Mouse (Mus musculus) CH12.LX (cell line): ENCODE data around the gene Slc4a2. TPM values are rescaled to one million over a fixed set of nuclear protein-coding genes. Genes with fewer than 3 reads are reported as not detected.

Experiments
- DNase-seq: peaks from one replicate; pipeline ENCODE4 v3.0.0-alpha.2; 2013; ENCODE audit errors: extremely low read depth
- H3K27ac ChIP-seq: 2 replicates; pipeline ENCODE4 v1.5.1; 2012; ENCODE audit warnings: low read depth, mild to moderate bottlenecking, control low read depth, moderate library complexity; ENCODE audit not compliant: insufficient read depth
- H3K27me3 ChIP-seq: replicated peaks from 2 replicates; pipeline ENCODE3; 2012; ENCODE audit warnings: inconsistent platforms
- H3K36me3 ChIP-seq, 2 experiments: replicated peaks in 1 of 2; 2 replicates each; pipeline versions ENCODE3 to v1.6.1; 2012; ENCODE audit warnings: inconsistent platforms in 1 of 2, low read length in 1 of 2, mild to moderate bottlenecking in 1 of 2, mixed read lengths in 1 of 2, moderate library complexity in 1 of 2; ENCODE audit not compliant: control insufficient read depth in 1 of 2, insufficient read depth in 1 of 2
- H3K4me1 ChIP-seq, 2 experiments: 2 replicates each; pipeline ENCODE4 v1.6.1; 2012; ENCODE audit warnings: inconsistent platforms in 1 of 2, moderate library complexity in 1 of 2; ENCODE audit not compliant: insufficient read depth in 2 of 2, control insufficient read depth in 1 of 2
- H3K4me2 ChIP-seq: 2 replicates; pipeline ENCODE4 v1.6.1; 2012; ENCODE audit warnings: low read depth, mild to moderate bottlenecking, control low read depth; ENCODE audit not compliant: poor library complexity, insufficient read depth, severe bottlenecking
- H3K4me3 ChIP-seq, 3 experiments: fragments of 150-350 bp in 1 of 3; sonication (generic) in 1 of 3; replicated peaks in 1 of 3; 2 replicates each; pipeline versions ENCODE3 to v1.5.1; 2011 to 2012; ENCODE audit warnings: low read depth in 2 of 3, low read length in 2 of 3, mild to moderate bottlenecking in 2 of 3, moderate library complexity in 2 of 3, control low read depth in 1 of 3, improper control_type of control experiment in 1 of 3, inconsistent platforms in 1 of 3, mixed read lengths in 1 of 3; ENCODE audit not compliant: poor library complexity in 1 of 3
- H3K79me2 ChIP-seq: replicated peaks from 2 replicates; pipeline ENCODE4 v1.6.1; 2012; ENCODE audit warnings: mild to moderate bottlenecking, moderate library complexity; ENCODE audit not compliant: control insufficient read depth, poor library complexity, insufficient read depth, severe bottlenecking; ENCODE audit errors: extremely low read depth
- H3K9ac ChIP-seq: 2 replicates; pipeline ENCODE4 v1.6.1; 2012; ENCODE audit warnings: low read depth, mild to moderate bottlenecking, control low read depth, moderate library complexity; ENCODE audit not compliant: insufficient read depth
- H3K9me3 ChIP-seq: replicated peaks from 2 replicates; pipeline ENCODE3; 2012; ENCODE audit warnings: low read length, inconsistent platforms, mixed read lengths
- BHLHE40 ChIP-seq: IDR thresholded peaks from 2 replicates; pipeline ENCODE4 v1.6.1; 2011; ENCODE audit warnings: mild to moderate bottlenecking, low read depth, low read length, improper control_type of control experiment
- CHD1 ChIP-seq: IDR thresholded peaks from 2 replicates; pipeline ENCODE4 v1.6.1; 2012; ENCODE audit warnings: low read depth, low read length, improper control_type of control experiment, inconsistent platforms
- CHD2 ChIP-seq: IDR thresholded peaks from 2 replicates; pipeline ENCODE4 v1.6.1; 2011; ENCODE audit warnings: low read length, improper control_type of control experiment
- CTCF ChIP-seq, 2 experiments: IDR thresholded peaks in 1 of 2; conservative IDR thresholded peaks in 1 of 2; 2 replicates each; pipeline ENCODE4 v1.5.1; 2011 to 2012; ENCODE audit warnings: low read depth in 2 of 2, low read length in 2 of 2, improper control_type of control experiment in 1 of 2, inconsistent platforms in 1 of 2, mild to moderate bottlenecking in 1 of 2, moderate library complexity in 1 of 2
- E2F4 ChIP-seq: IDR thresholded peaks from 2 replicates; pipeline ENCODE4 v1.6.1; 2011; ENCODE audit warnings: low read depth, low read length, improper control_type of control experiment; ENCODE audit not compliant: insufficient replicate concordance
- ELF1 ChIP-seq: IDR thresholded peaks from 2 replicates; pipeline ENCODE4 v1.6.1; 2014; ENCODE audit warnings: low read depth, mild to moderate bottlenecking, inconsistent platforms, low read length, improper control_type of control experiment
- ETS1 ChIP-seq: conservative IDR thresholded peaks from 2 replicates; pipeline ENCODE4 v1.6.1; 2012; ENCODE audit warnings: low read depth, mild to moderate bottlenecking, inconsistent platforms, low read length, improper control_type of control experiment, moderate library complexity
- GABPA ChIP-seq: IDR thresholded peaks from 2 replicates; pipeline ENCODE4 v1.6.1; 2012; ENCODE audit warnings: low read depth, low read length, improper control_type of control experiment, inconsistent platforms; ENCODE audit not compliant: insufficient replicate concordance
- HCFC1 ChIP-seq: IDR thresholded peaks from 2 replicates; pipeline ENCODE4 v1.6.1; 2012; ENCODE audit warnings: low read depth, mild to moderate bottlenecking, inconsistent platforms, low read length, improper control_type of control experiment
- IRF4 ChIP-seq: IDR thresholded peaks from 2 replicates; pipeline ENCODE4 v1.6.1; 2014; ENCODE audit warnings: low read depth, mild to moderate bottlenecking, inconsistent platforms, low read length, improper control_type of control experiment
- JUN ChIP-seq: IDR thresholded peaks from 2 replicates; pipeline ENCODE4 v1.6.1; 2011; ENCODE audit warnings: low read depth, mild to moderate bottlenecking, low read length, improper control_type of control experiment, moderate library complexity; ENCODE audit not compliant: insufficient read depth
- JUND ChIP-seq: conservative IDR thresholded peaks from 2 replicates; pipeline ENCODE4 v1.6.1; 2011; ENCODE audit warnings: low read depth, low read length, improper control_type of control experiment
- KAT2A ChIP-seq: IDR thresholded peaks from 2 replicates; pipeline ENCODE4 v1.6.1; 2012; ENCODE audit warnings: low read length, improper control_type of control experiment, inconsistent platforms; ENCODE audit not compliant: insufficient replicate concordance
- MAFK ChIP-seq: IDR thresholded peaks from 2 replicates; pipeline ENCODE4 v1.6.1; 2011; ENCODE audit warnings: low read length, improper control_type of control experiment; ENCODE audit not compliant: insufficient replicate concordance
- MAZ ChIP-seq: IDR thresholded peaks from 2 replicates; pipeline ENCODE4 v1.6.1; 2012; ENCODE audit warnings: low read depth, mild to moderate bottlenecking, inconsistent platforms, low read length, improper control_type of control experiment, moderate library complexity
- MEF2A ChIP-seq: IDR thresholded peaks from 2 replicates; pipeline ENCODE4 v1.6.1; 2014; ENCODE audit warnings: low read depth, mild to moderate bottlenecking, inconsistent platforms, low read length, improper control_type of control experiment, borderline replicate concordance
- MXI1 ChIP-seq: IDR thresholded peaks from 2 replicates; pipeline ENCODE4 v1.6.1; 2011; ENCODE audit warnings: mild to moderate bottlenecking, low read depth, low read length, improper control_type of control experiment
- POLR2A ChIP-seq: IDR thresholded peaks from 2 replicates; pipeline ENCODE4 v1.6.1; 2011; ENCODE audit warnings: low read depth, mild to moderate bottlenecking, improper control_type of control experiment, low read length
- POLR2AphosphoS2 ChIP-seq: IDR thresholded peaks from 2 replicates; pipeline ENCODE4 v1.6.1; 2011; ENCODE audit warnings: low read depth, low read length, improper control_type of control experiment
- RAD21 ChIP-seq: IDR thresholded peaks from 2 replicates; pipeline ENCODE4 v1.6.1; 2011; ENCODE audit warnings: low read depth, mild to moderate bottlenecking, low read length, improper control_type of control experiment, moderate library complexity
- RCOR1 ChIP-seq: conservative IDR thresholded peaks from 2 replicates; pipeline ENCODE4 v1.6.1; 2012; ENCODE audit warnings: low read depth, mild to moderate bottlenecking, inconsistent platforms, low read length, improper control_type of control experiment
- SIN3A ChIP-seq: IDR thresholded peaks from 2 replicates; pipeline ENCODE4 v1.6.1; 2012; ENCODE audit warnings: low read length, improper control_type of control experiment, inconsistent platforms
- SMC3 ChIP-seq: IDR thresholded peaks from 2 replicates; pipeline ENCODE4 v1.6.1; 2011; ENCODE audit warnings: low read depth, low read length, improper control_type of control experiment
- TBP ChIP-seq: conservative IDR thresholded peaks from 2 replicates; pipeline ENCODE4 v1.6.1; 2011; ENCODE audit warnings: low read depth, low read length, improper control_type of control experiment
- TCF12 ChIP-seq: IDR thresholded peaks from 2 replicates; pipeline ENCODE4 v1.6.1; 2014; ENCODE audit warnings: low read depth, mild to moderate bottlenecking, inconsistent platforms, low read length, improper control_type of control experiment
- UBTF ChIP-seq: IDR thresholded peaks from 2 replicates; pipeline ENCODE4 v1.6.1; 2012; ENCODE audit warnings: low read depth, mild to moderate bottlenecking, inconsistent platforms, low read length, improper control_type of control experiment, moderate library complexity
- USF2 ChIP-seq: conservative IDR thresholded peaks from 2 replicates; pipeline ENCODE4 v1.6.1; 2011; ENCODE audit warnings: low read depth, low read length, improper control_type of control experiment
- ZC3H11A ChIP-seq: IDR thresholded peaks from 2 replicates; pipeline ENCODE4 v1.6.1; 2012; ENCODE audit warnings: low read depth, mild to moderate bottlenecking, inconsistent platforms, low read length, improper control_type of control experiment
- ZKSCAN1 ChIP-seq: IDR thresholded peaks from 2 replicates; pipeline ENCODE4 v1.6.1; 2012; ENCODE audit warnings: low read depth, inconsistent platforms, low read length, improper control_type of control experiment, borderline replicate concordance
- ZNF384 ChIP-seq: IDR thresholded peaks from 2 replicates; pipeline ENCODE4 v1.6.1; 2012; ENCODE audit warnings: low read depth, low read length, improper control_type of control experiment, inconsistent platforms
- dilution Hi-C: fragments of 300-500 bp; cut with MboI; formaldehyde crosslinking; loops from 2 replicates; pipeline ENCODE4 v1.14.3; 2020; ENCODE audit warnings: low sequenced_read_pairs; ENCODE audit not compliant: extremely low pct_unique_long_range_greater_than_20kb, extremely low pct_ligation_motif_present
- in situ Hi-C: fragments of 300-500 bp; cut with MboI; formaldehyde crosslinking; loops from 3 replicates; pipeline ENCODE4 v1.14.3; 2019; ENCODE audit warnings: low sequenced_read_pairs, low pct_ligation_motif_present, low pct_unique_long_range_greater_than_20kb, mixed read lengths
- polyA plus RNA-seq: library from polyadenylated mRNA; unstranded; fragments of >175 nt; gene quantifications from 2 replicates; pipeline ENCODE4 v1.2.1, GENCODE M21; 2012; ENCODE audit warnings: low read depth; ENCODE audit not compliant: insufficient read length
- total RNA-seq, 2 experiments: library from RNA; depleted of rRNA; stranded (reverse); fragments of 300-350 nt in 1 of 2; fragments of >200 nt in 1 of 2; gene quantifications; 2 replicates each; pipeline ENCODE4 v1.2.3; 2012 to 2014

Gene Slc4a2
- total and polyA plus RNA-seq, 3 experiments, result 12.9 to 27.2 (median 18.6) TPM

GRCm38 (mm10) chr5:24446630-24447029, 23.0 kb downstream of the Slc4a2 start:
- no peaks in the 10 kb centered on the region for H3K9me3 ChIP-seq
- peaks cover 24 to 42% of the 10 kb centered on the region in 2 experiments for H3K4me1 ChIP-seq
- H3K9ac ChIP-seq, result peak overlapping the region; percentile 56
- H3K4me2 ChIP-seq, result peak overlapping the region; percentile 82
- no peak overlapping the region for H3K4me3 ChIP-seq
- DNase-seq, result no peak
- in situ Hi-C loops, result no loop called here
- H3K79me2 ChIP-seq, result peaks cover 9% of the 10 kb centered on the region
- dilution Hi-C loops, result no loop called here
- peaks cover 12 to 24% of the 10 kb centered on the region in 2 experiments for H3K36me3 ChIP-seq
- TF ChIP-seq CHD1 (no peak), SIN3A (no peak), ELF1 (no peak), GABPA (no peak), MAZ (no peak), POLR2A (no peak), ZKSCAN1 (no peak), CTCF (conservative IDR thresholded peaks at IDR 0.05 in 1 of 2, IDR thresholded peaks at IDR 0.05 in 1 of 2; ENCODE audit: low read depth in 2 of 2, low read length in 2 of 2) (no peak), RAD21 (no peak), HCFC1 (no peak), TBP (no peak), BHLHE40 (no peak), KAT2A (no peak), MAFK (no peak), POLR2AphosphoS2 (no peak), ETS1 (no peak), CHD2 (no peak), USF2 (no peak), ZNF384 (no peak)
- TF ChIP-seq, all 38 proteins: peak for 0
- peaks cover 31% of the 10 kb centered on the region for H3K27me3 ChIP-seq
- no peak overlapping the region for H3K27ac ChIP-seq

- dilution Hi-C loops (no loop called here), in situ Hi-C loops (no loop called here)
- no peak within 1 kb of the TSS for H3K27ac ChIP-seq
- H3K79me2 ChIP-seq, result peaks cover 13% of the 10 kb centered on the region
- H3K27me3 ChIP-seq, result peaks cover 31% of the 10 kb centered on the region
- peak within 1 kb of the TSS; percentile 82 for H3K4me2 ChIP-seq
- DNase-seq, result peak; percentile 89
- H3K4me3 ChIP-seq, result peak within 1 kb of the TSS; percentile 49 to 56 (median 56)
- peak within 1 kb of the TSS; percentile 56 for H3K9ac ChIP-seq
- peaks cover 24 to 42% of the 10 kb centered on the region in 2 experiments for H3K4me1 ChIP-seq
- H3K9me3 ChIP-seq, result no peaks in the 10 kb centered on the region
- peaks cover 6 to 13% of the 10 kb centered on the region in 2 experiments for H3K36me3 ChIP-seq
- peak; percentile 96 for TF ChIP-seq ELF1
- TF ChIP-seq MXI1, result peak; percentile 98
- 0 out of 2 replicates have a peak, but pooled peaks have one; percentile 23 for TF ChIP-seq RCOR1
- TF ChIP-seq JUN, result no peak
- peak; percentile 46; the same call in 1 of the 2 replicates for TF ChIP-seq MEF2A
- TF ChIP-seq USF2, result peak; percentile 60
- TF ChIP-seq ZKSCAN1, result no peak
- no peak for TF ChIP-seq CTCF (conservative IDR thresholded peaks at IDR 0.05 in 1 of 2, IDR thresholded peaks at IDR 0.05 in 1 of 2; ENCODE audit: low read depth in 2 of 2, low read length in 2 of 2)
- TF ChIP-seq JUND, result no peak
- TF ChIP-seq CHD1, result no peak
- TF ChIP-seq RAD21, result no peak
- TF ChIP-seq E2F4, result 0 out of 2 replicates have a peak, but pooled peaks have one; percentile 70
- peak; percentile 82; the same call in 1 of the 2 replicates for TF ChIP-seq SIN3A
- peak; percentile 38; the same call in 1 of the 2 replicates for TF ChIP-seq CHD2
- TF ChIP-seq TCF12, result peak; percentile 65; the same call in 1 of the 2 replicates
- TF ChIP-seq BHLHE40, result peak; percentile 92
- peak; percentile 66; the same call in 1 of the 2 replicates for TF ChIP-seq POLR2A
- TF ChIP-seq SMC3, result no peak
- no peak for TF ChIP-seq MAFK
- no peak for TF ChIP-seq ETS1
- no peak for TF ChIP-seq ZC3H11A
- TF ChIP-seq IRF4, result no peak; the same call in 1 of the 2 replicates
- no peak for TF ChIP-seq MAZ
- TF ChIP-seq UBTF, result no peak
These were observed 24.1 kb downstream of the Slc4a2 start, which contains the start of gene Tmub1 for GRCm38 (mm10) chr5:24447624-24448298. Gene Tmub1 (minus strand): TSS chr5:24447854.
